Mouse (Mus musculus) embryo, embryonic 11.5 days (tissue): ENCODE data around the gene Kcnc3.

Experiments
- DNase-seq: peaks from one replicate; pipeline ENCODE4 v3.0.0-alpha.2; 2012; ENCODE audit warnings: low read depth, low spot score

The Kcnc3 gene

GRCm38 (mm10) chr7:44570989-44571388 is 19.5 kb upstream of the Kcnc3 start:
- no peak for DNase-seq

GRCm38 (mm10) chr7:44571811-44572210 is 18.7 kb upstream of the Kcnc3 start:
- DNase-seq: no peak

- DNase-seq: no peak
Observed at GRCm38 (mm10) chr7:44572213-44572701, 18.2 kb upstream of the Kcnc3 start, which contains the start of gene Napsa. TSS of gene Napsa (plus strand) at chr7:44572380.

DNA sequence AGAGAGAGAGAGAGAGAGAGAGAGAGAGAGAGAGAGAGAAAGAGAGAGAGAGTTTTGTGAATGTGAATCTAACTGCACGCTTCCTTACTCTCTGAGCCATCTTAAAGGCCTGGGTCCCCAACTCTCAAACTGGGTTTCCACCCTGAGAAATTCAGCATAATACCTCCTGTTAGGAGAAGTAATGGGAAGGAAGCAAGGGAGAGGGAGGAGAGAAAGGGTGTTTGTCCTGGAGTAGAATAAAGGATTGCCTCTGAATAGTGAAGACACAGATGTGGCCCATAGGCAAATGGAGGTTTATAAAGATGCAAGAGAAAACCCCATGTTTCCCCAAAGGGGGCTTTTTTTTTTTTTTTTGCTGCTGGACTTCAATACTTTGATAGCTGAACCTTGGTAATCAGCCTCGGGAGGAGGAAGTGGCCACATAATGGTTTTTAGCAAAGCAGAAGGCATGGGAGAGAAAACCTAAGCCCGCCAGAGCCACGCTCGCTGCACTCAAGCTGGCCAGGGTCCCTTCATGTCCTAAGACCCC is 17.4 kb upstream of the Kcnc3 start:
- no peak for DNase-seq

- no peak for DNase-seq
Observed at GRCm38 (mm10) chr7:44576333-44576844, 14.1 kb upstream of the Kcnc3 start.

- DNase-seq: no peak
Observed at GRCm38 (mm10) chr7:44581637-44582036, 8.8 kb upstream of the Kcnc3 start.

GRCm38 (mm10) chr7:44582709-44583108 is 7.8 kb upstream of the Kcnc3 start:
- DNase-seq: no peak

DNA sequence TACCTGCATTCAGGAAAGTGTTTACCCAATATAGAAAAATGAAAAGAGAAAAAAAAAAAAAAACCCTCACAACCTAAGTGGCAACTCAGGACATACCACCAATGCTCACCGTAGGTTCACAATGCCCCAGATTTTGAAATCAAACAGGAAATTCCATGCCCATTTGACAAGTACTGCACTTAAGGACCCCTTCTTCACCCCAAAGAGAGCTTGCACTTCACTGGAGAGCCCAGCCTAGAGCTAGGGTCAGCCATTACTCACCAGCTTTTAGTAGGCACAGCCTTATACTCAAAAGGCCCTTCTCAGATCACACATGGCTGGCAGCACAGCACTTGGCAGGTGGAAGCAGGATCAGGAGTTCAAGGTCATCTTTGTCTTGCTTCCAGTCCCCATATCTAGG is 7.3 kb upstream of the Kcnc3 start:
- DNase-seq: no peak

DNA sequence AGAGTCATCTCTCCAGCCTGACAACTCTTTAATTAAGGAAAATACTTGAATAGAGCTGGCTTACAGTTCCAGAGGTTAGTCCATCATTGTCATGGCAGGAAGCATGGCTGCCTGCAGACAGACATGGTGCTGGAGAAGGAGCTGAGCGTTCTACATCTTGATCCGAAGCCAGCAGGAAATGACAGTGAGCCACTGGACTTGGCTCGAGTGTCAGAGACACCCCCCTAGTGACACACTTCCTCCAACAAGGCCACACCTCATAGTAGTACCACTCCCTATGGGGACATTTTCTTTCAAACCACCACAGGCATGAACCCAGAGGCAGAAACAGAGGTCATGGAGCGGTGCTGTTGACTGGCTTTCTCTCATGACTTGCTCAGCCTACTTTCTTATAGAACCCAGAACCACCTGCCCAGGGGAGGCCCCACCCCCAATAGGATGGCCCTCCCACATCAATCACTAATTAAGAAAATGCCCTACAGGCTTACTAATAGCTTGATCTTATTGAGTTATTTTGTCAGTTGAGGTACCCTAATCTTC is 6.1 kb upstream of the Kcnc3 start:
- DNase-seq: no peak

- DNase-seq: no peak
Observed at GRCm38 (mm10) chr7:44584921-44585320, 5.5 kb upstream of the Kcnc3 start.

DNA sequence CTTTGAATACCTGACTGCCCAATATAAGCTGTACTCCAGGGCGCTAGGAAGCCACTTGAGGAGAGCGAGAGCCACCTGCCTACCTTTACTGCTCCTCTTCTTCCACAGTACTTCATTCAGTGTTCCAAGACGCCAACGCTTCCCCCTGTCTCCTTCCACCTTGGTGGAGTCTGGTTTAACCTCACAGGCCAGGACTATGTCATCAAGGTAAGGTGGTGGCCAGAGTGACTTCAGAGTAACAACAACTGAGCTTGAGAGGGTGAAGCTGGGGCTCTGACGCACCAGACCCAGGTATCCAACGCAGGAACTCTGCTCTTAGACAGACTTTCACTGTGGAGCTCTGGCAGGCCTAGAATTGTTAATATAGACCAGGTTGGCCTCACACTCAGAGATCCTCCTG is 4.9 kb upstream of the Kcnc3 start:
- DNase-seq: no peak

- no peak for DNase-seq
Observed at GRCm38 (mm10) chr7:44586518-44586917, 3.9 kb upstream of the Kcnc3 start.

- DNase-seq: no peak
Observed at GRCm38 (mm10) chr7:44586930-44587329, 3.5 kb upstream of the Kcnc3 start.

DNA sequence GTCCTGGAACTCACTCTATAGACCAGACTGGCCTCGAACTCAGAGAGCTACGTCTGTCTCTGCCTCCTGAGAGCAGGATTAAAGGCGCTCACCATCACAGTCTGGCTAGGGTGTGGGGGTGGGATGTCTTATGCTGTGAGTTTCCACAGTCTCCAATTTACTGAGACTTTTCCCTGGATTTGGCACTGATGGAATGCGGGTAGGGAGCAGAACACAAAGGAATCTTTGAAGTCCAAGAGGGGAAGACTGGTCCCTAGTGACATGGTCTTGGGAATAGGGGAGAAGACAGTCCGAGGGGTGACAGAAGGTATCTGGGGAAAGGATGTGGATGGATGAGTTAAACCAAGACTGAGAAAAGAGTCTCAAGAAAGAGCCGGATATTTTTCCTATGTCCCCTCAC is 2.8 kb upstream of the Kcnc3 start:
- DNase-seq: no peak

- DNase-seq: no peak
Observed at GRCm38 (mm10) chr7:44588338-44588737, 2.1 kb upstream of the Kcnc3 start.

- peak; percentile 72 for DNase-seq
Observed at GRCm38 (mm10) chr7:44589149-44589548, 1.3 kb upstream of the Kcnc3 start.

- DNase-seq: no peak
Observed at GRCm38 (mm10) chr7:44589946-44590345, 518 bp upstream of the Kcnc3 start.

DNA sequence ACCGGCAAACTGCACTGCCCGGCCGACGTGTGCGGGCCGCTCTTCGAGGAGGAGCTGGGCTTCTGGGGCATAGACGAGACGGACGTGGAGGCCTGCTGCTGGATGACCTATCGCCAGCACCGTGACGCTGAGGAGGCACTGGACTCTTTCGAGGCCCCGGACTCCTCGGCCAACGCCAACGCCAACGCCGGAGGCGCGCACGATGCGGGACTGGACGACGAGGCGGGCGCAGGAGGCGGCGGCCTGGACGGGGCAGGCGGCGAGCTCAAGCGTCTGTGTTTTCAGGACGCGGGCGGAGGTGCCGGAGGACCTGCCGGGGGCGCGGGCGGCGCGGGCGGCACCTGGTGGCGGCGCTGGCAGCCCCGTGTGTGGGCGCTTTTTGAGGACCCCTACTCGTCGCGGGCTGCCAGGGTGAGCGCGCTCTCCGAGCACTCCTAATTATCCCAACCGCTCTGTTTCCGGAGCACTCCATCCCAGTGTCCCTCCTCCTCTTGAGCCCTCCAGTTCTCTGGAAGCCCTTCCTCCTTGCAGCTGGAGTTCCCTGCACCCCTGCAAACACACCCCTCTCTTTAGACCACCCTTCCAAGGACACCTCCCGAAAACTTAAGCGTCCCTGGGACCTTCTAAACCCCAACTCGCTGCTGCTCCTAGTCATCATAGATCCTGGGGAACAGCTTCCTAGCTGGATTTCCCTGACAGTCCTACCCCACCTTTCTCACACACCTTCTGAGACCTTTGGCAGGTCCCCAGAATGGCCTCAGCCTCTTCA is 1.1 kb downstream of the Kcnc3 start:
- DNase-seq: no peak

- DNase-seq: no peak
Observed at GRCm38 (mm10) chr7:44593051-44593450, 2.6 kb downstream of the Kcnc3 start.

- peak; percentile 79 for DNase-seq
Observed at GRCm38 (mm10) chr7:44593775-44594174, 3.3 kb downstream of the Kcnc3 start.

DNA sequence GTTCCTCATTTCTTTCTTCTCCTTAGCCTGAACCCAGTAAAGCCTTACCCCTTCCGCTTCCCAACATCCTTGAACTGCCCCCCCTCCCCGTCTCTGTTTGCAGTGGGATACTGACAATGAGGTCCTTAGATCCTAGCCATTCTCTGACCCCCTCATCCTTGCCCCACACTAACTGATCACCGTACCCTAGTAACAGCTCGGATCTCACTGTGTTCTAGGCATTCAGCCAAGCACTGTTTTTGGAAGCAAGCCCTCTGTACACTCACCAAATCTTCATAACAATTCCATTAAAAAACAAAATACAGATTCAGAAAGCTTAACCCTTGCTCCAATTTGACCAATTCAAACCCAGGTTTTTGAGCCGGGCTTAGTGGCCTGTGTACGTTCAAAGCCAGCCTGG is 3.8 kb downstream of the Kcnc3 start:
- DNase-seq: no peak

DNA sequence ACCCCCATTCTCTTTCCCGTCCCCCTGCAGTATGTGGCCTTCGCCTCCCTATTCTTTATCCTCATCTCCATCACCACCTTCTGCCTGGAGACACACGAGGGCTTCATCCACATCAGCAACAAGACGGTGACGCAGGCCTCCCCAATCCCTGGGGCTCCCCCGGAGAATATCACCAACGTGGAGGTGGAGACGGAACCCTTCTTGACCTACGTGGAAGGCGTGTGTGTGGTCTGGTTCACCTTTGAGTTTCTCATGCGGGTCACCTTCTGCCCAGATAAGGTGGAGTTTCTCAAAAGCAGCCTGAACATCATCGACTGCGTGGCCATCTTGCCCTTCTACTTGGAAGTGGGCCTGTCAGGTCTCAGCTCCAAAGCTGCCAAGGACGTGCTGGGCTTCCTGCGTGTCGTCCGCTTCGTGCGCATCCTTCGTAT is 4.7 kb downstream of the Kcnc3 start:
- DNase-seq: no peak

DNA sequence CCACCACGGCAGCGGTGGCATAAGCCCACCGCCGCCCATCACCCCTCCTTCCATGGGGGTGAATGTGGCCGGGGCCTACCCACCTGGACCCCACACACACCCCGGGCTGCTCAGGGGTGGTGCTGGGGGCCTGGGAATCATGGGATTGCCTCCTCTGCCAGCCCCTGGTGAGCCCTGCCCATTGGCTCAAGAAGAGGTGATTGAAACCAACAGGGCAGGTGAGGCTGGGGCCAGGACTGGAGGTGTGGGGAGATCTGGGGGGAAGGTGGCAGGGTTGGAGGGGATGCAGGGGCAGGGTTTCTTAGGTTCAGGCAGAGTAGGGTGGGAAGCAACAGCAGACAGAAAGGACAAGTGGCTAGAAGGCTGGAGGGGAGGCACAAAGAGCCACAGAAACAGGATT is 5.6 kb downstream of the Kcnc3 start:
- no peak for DNase-seq
